Mouse (Mus musculus): ENCODE results near the gene Pla2g12a. TPM values are rescaled to one million over a fixed set of nuclear protein-coding genes. Genes with fewer than 3 reads are reported as not detected.

Gene Pla2g12a
- polyA plus RNA-seq, 1 experiment from 2014 or later, result 43.7 TPM

GRCm38 (mm10) chr3:129903866-129904265 lies 25.5 kb downstream of the Pla2g12a start:
- no peaks in the 10 kb centered on the region for H3K27me3 ChIP-seq (replicated peaks; ENCODE audit: insufficient read depth, low read length)
- WGBS, result 81% methylated on average over 8 of the region's 8 CpGs
- H3K4me2 ChIP-seq (replicated peaks; ENCODE audit: low read depth, low read length), result no peak overlapping the region
- no peak overlapping the region for H3K27ac ChIP-seq (ENCODE audit: low read length)
- H3K9me3 ChIP-seq (ENCODE audit: low read length), result no peaks in the 10 kb centered on the region
- no peak overlapping the region for H3K9ac ChIP-seq (replicated peaks; ENCODE audit: low read depth)
- peaks cover 11% of the 10 kb centered on the region; the same call in 1 of the 2 replicates for H3K4me1 ChIP-seq (ENCODE audit: insufficient read depth, low read depth, low read length)
- TF ChIP-seq CTCF (IDR thresholded peaks at IDR 0.05), result no peak
- no peak for TF ChIP-seq EP300 (IDR thresholded peaks at IDR 0.05)
- H3K36me3 ChIP-seq (ENCODE audit: insufficient read depth, low read length), result peaks cover 11% of the 10 kb centered on the region; the same call in 1 of the 2 replicates
- ATAC-seq (no peak), DNase-seq (ENCODE audit: low spot score) (no peak)
- no peak overlapping the region for H3K4me3 ChIP-seq (ENCODE audit: low read depth, low read length)

- ATAC-seq, result no peak
- H3K4me2 ChIP-seq (replicated peaks; ENCODE audit: low read depth, low read length), result no peak overlapping the region
- H3K9me3 ChIP-seq (ENCODE audit: low read length), result no peaks in the 10 kb centered on the region
- peak; percentile 18 for DNase-seq (ENCODE audit: low spot score)
- H3K27ac ChIP-seq (ENCODE audit: low read length), result no peak overlapping the region
- H3K27me3 ChIP-seq (replicated peaks; ENCODE audit: insufficient read depth, low read length), result no peaks in the 10 kb centered on the region
- TF ChIP-seq EP300 (IDR thresholded peaks at IDR 0.05) (no peak), CTCF (IDR thresholded peaks at IDR 0.05) (no peak)
- peaks cover 11% of the 10 kb centered on the region; the same call in 1 of the 2 replicates for H3K4me1 ChIP-seq (ENCODE audit: insufficient read depth, low read depth, low read length)
- 72% methylated on average over 7 of the region's 7 CpGs for WGBS
- no peak overlapping the region for H3K4me3 ChIP-seq (ENCODE audit: low read depth, low read length)
- H3K9ac ChIP-seq (replicated peaks; ENCODE audit: low read depth), result no peak overlapping the region
- peaks cover 12% of the 10 kb centered on the region; the same call in 1 of the 2 replicates for H3K36me3 ChIP-seq (ENCODE audit: insufficient read depth, low read length)
Observed at GRCm38 (mm10) chr3:129904381-129905132, 26.2 kb downstream of the Pla2g12a start.

- Histone ChIP-seq H3K4me2 (replicated peaks; ENCODE audit: low read depth, low read length) (no peak overlapping the region), H3K9me3 (ENCODE audit: low read length) (no peaks in the 10 kb centered on the region), H3K9ac (replicated peaks; ENCODE audit: low read depth) (no peak overlapping the region), H3K27ac (ENCODE audit: low read length) (no peak overlapping the region), H3K4me3 (ENCODE audit: low read depth, low read length) (no peak overlapping the region), H3K36me3 (ENCODE audit: insufficient read depth, low read length) (peaks cover 31% of the 10 kb centered on the region), H3K27me3 (replicated peaks; ENCODE audit: insufficient read depth, low read length) (no peaks in the 10 kb centered on the region), H3K4me1 (ENCODE audit: insufficient read depth, low read depth, low read length) (no peaks in the 10 kb centered on the region)
- ATAC-seq (no peak), DNase-seq (ENCODE audit: low spot score) (no peak)
- TF ChIP-seq CTCF (IDR thresholded peaks at IDR 0.05) (no peak), EP300 (IDR thresholded peaks at IDR 0.05) (no peak)
- 94% methylated on average over 14 of the region's 14 CpGs for WGBS
Observed at GRCm38 (mm10) chr3:129912025-129912424, 33.6 kb downstream of the Pla2g12a start.

GRCm38 (mm10) chr3:129913241-129913640 lies 34.8 kb downstream of the Pla2g12a start:
- TF ChIP-seq EP300 (IDR thresholded peaks at IDR 0.05), result no peak
- TF ChIP-seq CTCF (IDR thresholded peaks at IDR 0.05), result no peak
- WGBS, result 92% methylated on average over 13 of the region's 13 CpGs
- peaks cover 31% of the 10 kb centered on the region for H3K36me3 ChIP-seq (ENCODE audit: insufficient read depth, low read length)

GRCm38 (mm10) chr3:129917424-129917823 lies 39.0 kb downstream of the Pla2g12a start:
- H3K36me3 ChIP-seq (ENCODE audit: insufficient read depth, low read length), result peaks cover 11% of the 10 kb centered on the region
- no peak overlapping the region for H3K9ac ChIP-seq (replicated peaks; ENCODE audit: low read depth)
- no peak overlapping the region for H3K4me2 ChIP-seq (replicated peaks; ENCODE audit: low read depth, low read length)
- TF ChIP-seq CTCF (IDR thresholded peaks at IDR 0.05), result no peak
- TF ChIP-seq EP300 (IDR thresholded peaks at IDR 0.05), result no peak
- no peak overlapping the region for H3K4me3 ChIP-seq (ENCODE audit: low read depth, low read length)
- DNase-seq (ENCODE audit: low spot score) (no peak), ATAC-seq (no peak)
- H3K27ac ChIP-seq (ENCODE audit: low read length), result no peak overlapping the region
- H3K9me3 ChIP-seq (ENCODE audit: low read length), result no peaks in the 10 kb centered on the region
- WGBS, result 77% methylated on average over 3 of the region's 3 CpGs
- no peaks in the 10 kb centered on the region for H3K4me1 ChIP-seq (ENCODE audit: insufficient read depth, low read depth, low read length)
- no peaks in the 10 kb centered on the region for H3K27me3 ChIP-seq (replicated peaks; ENCODE audit: insufficient read depth, low read length)

More at GRCm38 (mm10) chr3:129913241-129913640, 34.8 kb downstream of the Pla2g12a start:
- ATAC-seq (no peak), DNase-seq (ENCODE audit: low spot score) (no peak)
- Histone ChIP-seq H3K4me2 (replicated peaks; ENCODE audit: low read depth, low read length) (no peak overlapping the region), H3K9ac (replicated peaks; ENCODE audit: low read depth) (no peak overlapping the region), H3K27me3 (replicated peaks; ENCODE audit: insufficient read depth, low read length) (no peaks in the 10 kb centered on the region), H3K4me1 (ENCODE audit: insufficient read depth, low read depth, low read length) (no peaks in the 10 kb centered on the region), H3K27ac (ENCODE audit: low read length) (no peak overlapping the region), H3K4me3 (ENCODE audit: low read depth, low read length) (no peak overlapping the region), H3K9me3 (ENCODE audit: low read length) (no peaks in the 10 kb centered on the region)

GRCm38 (mm10) chr3:129918434-129918833 lies 40.0 kb downstream of the Pla2g12a start:
- Histone ChIP-seq H3K4me3 (ENCODE audit: low read depth, low read length) (no peak overlapping the region), H3K9me3 (ENCODE audit: low read length) (no peaks in the 10 kb centered on the region), H3K27ac (ENCODE audit: low read length) (no peak overlapping the region), H3K4me2 (replicated peaks; ENCODE audit: low read depth, low read length) (no peak overlapping the region), H3K4me1 (ENCODE audit: insufficient read depth, low read depth, low read length) (no peaks in the 10 kb centered on the region), H3K9ac (replicated peaks; ENCODE audit: low read depth) (no peak overlapping the region), H3K27me3 (replicated peaks; ENCODE audit: insufficient read depth, low read length) (no peaks in the 10 kb centered on the region), H3K36me3 (ENCODE audit: insufficient read depth, low read length) (peaks cover 5% of the 10 kb centered on the region)
- peak; percentile 79 for DNase-seq (ENCODE audit: low spot score)
- TF ChIP-seq CTCF (IDR thresholded peaks at IDR 0.05), result peak; percentile 86
- no peak for TF ChIP-seq EP300 (IDR thresholded peaks at IDR 0.05)
- WGBS, result 16% methylated on average over 13 of the region's 13 CpGs
- peak; percentile 70 for ATAC-seq

Measured in lung, postnatal 0 days (tissue).